8 mouse cellular contexts compared by ENCODE assay signal in genomic region chr10:88200951-88201638, GRCm38 (mm10). TPM values are rescaled to one million over a fixed set of nuclear protein-coding genes. Genes with fewer than 3 reads are reported as not detected.
DNase-seq lines count a peak whose midpoint lies in the region; ATAC-seq and TF ChIP-seq lines count a peak whose summit lies in the region.

TSS of gene Washc3 (plus strand) at chr10:88201093.

- no peaks in the 10 kb centered on the region for H3K27me3 ChIP-seq in embryonic facial prominence, embryonic 15.5 days
- H3K27me3 ChIP-seq in limb, embryonic 14.5 days (ENCODE audit: control insufficient read depth, insufficient read depth, low read length), result no peaks in the 10 kb centered on the region
- H3K27me3 ChIP-seq in midbrain, postnatal 0 days (ENCODE audit: insufficient read depth, low read length), result no peaks in the 10 kb centered on the region

- H3K4me3 ChIP-seq in bone marrow, adult 2 months (replicated peaks; ENCODE audit: control insufficient read depth, low read depth, low read length), result peak within 1 kb of the TSS; percentile 91
- H3K4me3 ChIP-seq in embryonic facial prominence, embryonic 15.5 days (replicated peaks), result peak within 1 kb of the TSS; percentile 67
- peak within 1 kb of the TSS; percentile 58 for H3K4me3 ChIP-seq in limb, embryonic 14.5 days (replicated peaks; ENCODE audit: low read length)
- H3K4me3 ChIP-seq in midbrain, postnatal 0 days (ENCODE audit: low read depth, low read length), result peak within 1 kb of the TSS; percentile 62

- no peaks in the 10 kb centered on the region; the same call in 1 of the 2 replicates for H3K4me1 ChIP-seq in bone marrow, adult 2 months (ENCODE audit: control insufficient read depth, insufficient read depth, low read length)
- peaks cover 7% of the 10 kb centered on the region; the same call in 1 of the 2 replicates for H3K4me1 ChIP-seq in embryonic facial prominence, embryonic 15.5 days
- H3K4me1 ChIP-seq in limb, embryonic 14.5 days (ENCODE audit: control insufficient read depth, insufficient read depth, low read length), result peaks cover 5% of the 10 kb centered on the region
- 0 out of 2 replicates have a peak, but pooled peaks cover 3% of the 10 kb centered on the region for H3K4me1 ChIP-seq in midbrain, postnatal 0 days (ENCODE audit: insufficient read depth, low read length)

- DNase-seq in 416B (ENCODE audit: low read depth), result peak; percentile 88
- peak; percentile 93 for DNase-seq in heart, adult 8-10 months (ENCODE audit: low spot score)
- peak; percentile 94 for DNase-seq in kidney, adult 9 months
- peak; percentile 98 for DNase-seq in limb, embryonic 14.5 days (ENCODE audit: low spot score)
- DNase-seq in midbrain, postnatal 0 days (ENCODE audit: low spot score), result peak; percentile 96
- DNase-seq in spleen, postnatal 14 days (ENCODE audit: low spot score in 2 of 2), result peak; percentile 68 to 77

- TF ChIP-seq POLR2A in bone marrow, adult 2 months (IDR thresholded peaks at IDR 0.05; ENCODE audit: borderline replicate concordance, control insufficient read depth, low read depth, low read length), result peak; percentile 69; the same call in 1 of the 2 replicates
- TF ChIP-seq POLR2A in limb, embryonic 14.5 days (IDR thresholded peaks at IDR 0.05; ENCODE audit: borderline replicate concordance, extremely low read depth, insufficient read depth, insufficient read length), result peak; percentile 88; the same call in 1 of the 2 replicates

- H3K36me3 ChIP-seq in embryonic facial prominence, embryonic 15.5 days, result 0 out of 2 replicates have a peak, but pooled peaks cover 6% of the 10 kb centered on the region
- peaks cover 5% of the 10 kb centered on the region; the same call in 1 of the 2 replicates for H3K36me3 ChIP-seq in limb, embryonic 14.5 days (ENCODE audit: control insufficient read depth, insufficient read depth, low read length)
- H3K36me3 ChIP-seq in midbrain, postnatal 0 days (ENCODE audit: insufficient read depth, low read length), result peaks cover 3% of the 10 kb centered on the region; the same call in 1 of the 2 replicates

- no peak for TF ChIP-seq CTCF in bone marrow, adult 2 months (IDR thresholded peaks at IDR 0.05; ENCODE audit: control insufficient read depth, insufficient read depth, low read length)
- TF ChIP-seq CTCF in midbrain, postnatal 0 days (IDR thresholded peaks at IDR 0.05), result peak; percentile 5; the same call in 1 of the 2 replicates

- peak within 1 kb of the TSS; percentile 33 for H3K27ac ChIP-seq in bone marrow, adult 2 months (ENCODE audit: control insufficient read depth, insufficient read depth, low read depth, low read length, poor library complexity)
- H3K27ac ChIP-seq in embryonic facial prominence, embryonic 15.5 days (replicated peaks), result peak within 1 kb of the TSS; percentile 76
- H3K27ac ChIP-seq in limb, embryonic 14.5 days (replicated peaks; ENCODE audit: low read depth, low read length), result peak within 1 kb of the TSS; percentile 65; the same call in 1 of the 2 replicates
- peak within 1 kb of the TSS; percentile 88 for H3K27ac ChIP-seq in midbrain, postnatal 0 days (ENCODE audit: low read depth, low read length)

- under 1% methylated on average over 23 of the region's 23 CpGs for WGBS in bone marrow, adult 2 months
- WGBS in embryonic facial prominence, embryonic 15.5 days, result 2% methylated on average over 23 of the region's 23 CpGs
- 3% methylated on average over 23 of the region's 23 CpGs for WGBS in limb, embryonic 14.5 days
- WGBS in midbrain, postnatal 0 days, result 2% methylated on average over 21 of the region's 23 CpGs

- peak within 1 kb of the TSS; percentile 73 for H3K4me2 ChIP-seq in embryonic facial prominence, embryonic 15.5 days (replicated peaks)
- H3K4me2 ChIP-seq in limb, embryonic 14.5 days (replicated peaks; ENCODE audit: low read depth, low read length, severe bottlenecking), result peak within 1 kb of the TSS; percentile 61
- peak within 1 kb of the TSS; percentile 76 for H3K4me2 ChIP-seq in midbrain, postnatal 0 days (ENCODE audit: low read depth, low read length, poor library complexity, severe bottlenecking)

- peak; percentile 96 for ATAC-seq in embryonic facial prominence, embryonic 15.5 days (ENCODE audit: insufficient number of reproducible peaks, low FRiP score, low TSS enrichment, low read depth)
- ATAC-seq in limb, embryonic 14.5 days (ENCODE audit: low FRiP score, low read depth), result peak; percentile 99
- peak; percentile 99 for ATAC-seq in midbrain, postnatal 0 days (ENCODE audit: low FRiP score)

- H3K9ac ChIP-seq in embryonic facial prominence, embryonic 15.5 days, result peak within 1 kb of the TSS; percentile 70
- H3K9ac ChIP-seq in limb, embryonic 14.5 days (ENCODE audit: low read depth, low read length, severe bottlenecking), result peak within 1 kb of the TSS; percentile 71
- peak within 1 kb of the TSS; percentile 85 for H3K9ac ChIP-seq in midbrain, postnatal 0 days (replicated peaks; ENCODE audit: low read length, poor library complexity, severe bottlenecking)

- H3K9me3 ChIP-seq in embryonic facial prominence, embryonic 15.5 days (replicated peaks), result no peaks in the 10 kb centered on the region
- no peaks in the 10 kb centered on the region for H3K9me3 ChIP-seq in limb, embryonic 14.5 days (ENCODE audit: control insufficient read depth, low read length)
- no peaks in the 10 kb centered on the region for H3K9me3 ChIP-seq in midbrain, postnatal 0 days (ENCODE audit: low read length)

RNA-seq across cellular contexts. Expression of gene Washc3, which starts in this region (rescaled TPM):
- 10.6 and 23.3 TPM in 2 replicates for polyA plus RNA-seq in bone marrow, adult 2 months (2011; ENCODE audit: insufficient read depth, insufficient read length, low replicate concordance, missing spikeins)
- 61.3 and 63.8 TPM in 2 replicates for polyA plus RNA-seq in embryonic facial prominence, embryonic 15.5 days (2015; fragmentation: Nextera tagmentation; extraction: Ambion mirVana)
- 10 to 100 TPM; 31.7 to 39.8 (median 32.9) TPM for total RNA-seq in heart, adult 8-10 months (2022)
- polyA plus RNA-seq in limb, embryonic 14.5 days (2012; rRNA removed), result 22.3 and 27.4 TPM in 2 replicates
- 53.3 and 55.9 TPM in 2 replicates for polyA plus RNA-seq in limb, embryonic 14.5 days (2014; fragmentation: Nextera tagmentation; extraction: Ambion mirVana)
- 15.1 and 18.5 TPM in 2 replicates for total RNA-seq in midbrain, postnatal 0 days (2014; rRNA removed)
- 39.2 and 40.8 TPM in 2 replicates for polyA plus RNA-seq in midbrain, postnatal 0 days (2015; fragmentation: Nextera tagmentation; extraction: Ambion mirVana)

Comparison
In these comparisons a context has a peak if more than half of its experiments do, and no peak if none do; other contexts are left out.
1. Peak in every context shown above with its lines: DNase-seq, ATAC-seq, H3K4me3 ChIP-seq and H3K27ac ChIP-seq.
2. H3K27ac ChIP-seq: peak in every context shown above with its lines; median percentile 88 in midbrain, postnatal 0 days; 76 in embryonic facial prominence, embryonic 15.5 days; 65 in limb, embryonic 14.5 days; 33 in bone marrow, adult 2 months.